Mouse (Mus musculus) duodenum, adult 2 months (tissue): ENCODE results near the gene Vars. TPM values are rescaled to one million over a fixed set of nuclear protein-coding genes. Genes with fewer than 3 reads are reported as not detected.

Experiments
- polyA plus RNA-seq: library from polyadenylated mRNA; depleted of rRNA; stranded (reverse); fragments of >200 nt; gene quantifications from 2 replicates; pipeline ENCODE4 v1.2.3, GENCODE M21; 2012; ENCODE audit warnings: low replicate concordance; rRNA removed

Gene Vars
- polyA plus RNA-seq, result 142 and 150 TPM in 2 replicates

DNA sequence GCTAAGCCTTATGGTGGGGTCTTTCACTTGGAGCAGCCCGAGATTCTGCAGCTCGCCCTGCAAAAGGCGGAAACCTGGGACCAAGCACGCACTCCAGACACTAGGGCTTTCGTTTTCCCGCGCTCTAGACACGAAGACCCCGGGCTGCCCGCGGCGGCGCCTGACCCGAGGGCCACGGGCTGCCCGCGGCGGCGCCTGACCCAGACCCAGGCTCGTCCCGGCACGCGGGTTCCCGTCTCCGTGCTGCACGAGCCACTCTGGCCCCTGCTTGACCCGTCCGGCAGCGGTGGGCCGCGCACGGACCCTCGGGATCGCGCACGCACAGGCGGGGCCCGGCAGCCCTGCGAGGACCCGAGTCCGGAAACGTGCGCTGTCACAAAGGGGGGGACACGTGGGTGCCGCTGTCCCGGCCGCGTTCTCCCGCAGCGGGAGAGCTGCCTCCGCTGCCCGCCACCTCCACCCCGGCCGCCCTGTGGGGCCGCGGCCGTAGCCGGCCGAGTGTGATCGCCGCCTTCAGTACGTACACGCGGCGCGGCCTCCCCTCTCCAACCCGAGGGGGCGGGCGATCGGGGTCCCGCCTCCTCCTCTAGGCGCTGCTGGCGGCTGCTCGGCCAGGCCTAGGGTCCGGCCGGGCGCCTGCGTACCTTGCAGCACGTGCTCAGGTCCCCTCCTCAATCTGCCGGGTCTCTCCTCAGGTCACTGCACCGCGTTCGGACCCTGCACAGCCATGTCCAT lies at the start of gene Vars:
Vars (plus strand) TSS at position 271 of the 735 bp plus-strand sequence.

DNA sequence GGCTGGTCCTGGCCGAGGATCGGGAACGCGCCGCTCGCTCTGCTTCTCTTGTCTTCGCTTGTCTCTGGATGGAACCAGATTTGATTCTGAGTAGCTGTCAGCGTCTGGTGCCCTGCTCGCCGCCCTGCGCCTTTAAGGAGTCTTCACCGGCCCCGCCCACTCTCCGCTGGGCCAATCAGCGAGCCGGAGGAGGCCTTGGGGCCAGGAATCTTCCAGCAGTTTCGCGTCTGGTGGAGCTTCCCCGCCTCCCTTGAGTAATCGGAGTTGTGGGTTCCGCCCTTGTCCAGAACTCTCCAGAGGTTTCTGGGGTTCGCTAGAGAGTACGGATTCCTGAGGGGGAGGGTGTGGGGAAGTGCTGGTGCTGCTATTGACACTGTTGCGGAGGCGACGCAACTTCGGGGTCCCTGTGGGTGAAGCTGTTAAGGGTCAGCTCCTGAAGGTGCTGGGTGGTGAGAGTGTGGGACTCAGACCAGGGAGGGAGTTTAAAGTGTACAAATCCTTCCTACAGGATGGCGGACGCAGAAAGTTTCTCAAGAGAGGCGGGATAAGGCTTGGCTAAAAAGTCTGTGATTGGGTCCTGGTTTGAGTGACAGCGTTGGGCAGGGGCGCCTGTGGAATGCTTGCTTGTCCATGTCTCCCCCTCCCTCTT lies 41.5 kb upstream of the Vars start, which contains the start of gene Hspa1b:
Hspa1b (minus strand) TSS at position 109 of the 649 bp plus-strand sequence.

DNA sequence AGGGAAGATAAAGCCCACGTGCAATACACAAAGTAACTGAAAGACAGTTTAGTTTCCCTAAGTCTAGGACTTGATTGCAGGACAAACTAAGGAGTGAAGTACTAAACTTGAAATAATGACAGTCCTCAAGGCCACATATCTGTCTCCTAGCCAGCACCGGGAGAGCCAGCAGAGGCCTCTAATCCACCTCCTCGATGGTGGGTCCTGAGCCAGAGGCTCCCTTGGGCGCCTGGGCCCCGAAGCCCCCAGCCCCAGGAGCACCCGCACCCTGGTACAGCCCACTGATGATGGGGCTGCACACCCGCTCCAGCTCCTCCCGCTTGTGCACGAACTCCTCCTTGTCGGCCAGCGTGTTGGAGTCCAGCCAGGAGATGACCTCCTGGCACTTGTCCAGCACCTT lies 31.0 kb upstream of the Vars start, which contains the start of gene Gm20481:
Gm20481 (plus strand) TSS at position 91 of the 400 bp plus-strand sequence.

DNA sequence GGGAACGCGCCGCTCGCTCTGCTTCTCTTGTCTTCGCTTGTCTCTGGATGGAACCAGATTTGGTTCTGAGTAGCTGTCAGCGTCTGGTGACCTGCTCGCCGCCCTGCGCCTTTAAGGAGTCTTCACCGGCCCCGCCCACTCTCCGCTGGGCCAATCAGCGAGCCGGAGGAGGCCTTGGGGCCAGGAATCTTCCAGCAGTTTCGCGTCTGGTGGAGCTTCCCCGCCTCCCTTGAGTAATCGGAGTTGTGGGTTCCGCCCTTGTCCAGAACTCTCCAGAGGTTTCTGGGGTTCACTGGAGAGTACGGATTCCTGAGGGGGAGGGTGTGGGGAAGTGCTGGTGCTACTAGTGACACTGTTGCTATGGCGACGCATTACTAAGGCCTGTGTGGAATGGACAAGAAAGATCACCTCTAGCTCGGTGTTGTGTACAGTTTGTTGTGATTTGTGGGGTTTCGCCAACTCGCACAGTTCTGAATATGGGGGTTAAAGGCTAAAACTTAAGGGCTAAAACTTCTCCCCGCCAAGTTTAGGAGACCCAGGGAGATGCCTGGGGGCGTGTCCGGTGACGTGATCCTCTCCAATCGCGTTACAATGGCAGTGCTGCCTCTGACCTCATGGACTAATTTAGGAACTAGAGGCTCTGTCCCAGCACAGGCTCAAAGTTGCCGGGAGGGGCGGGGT lies 28.6 kb upstream of the Vars start, which contains the start of the genes Hspa1a and Hspa1l:
Hspa1a (minus strand) TSS at position 88 of the 681 bp plus-strand sequence.
Hspa1l (plus strand) TSS at position 635 of the 681 bp plus-strand sequence.

DNA sequence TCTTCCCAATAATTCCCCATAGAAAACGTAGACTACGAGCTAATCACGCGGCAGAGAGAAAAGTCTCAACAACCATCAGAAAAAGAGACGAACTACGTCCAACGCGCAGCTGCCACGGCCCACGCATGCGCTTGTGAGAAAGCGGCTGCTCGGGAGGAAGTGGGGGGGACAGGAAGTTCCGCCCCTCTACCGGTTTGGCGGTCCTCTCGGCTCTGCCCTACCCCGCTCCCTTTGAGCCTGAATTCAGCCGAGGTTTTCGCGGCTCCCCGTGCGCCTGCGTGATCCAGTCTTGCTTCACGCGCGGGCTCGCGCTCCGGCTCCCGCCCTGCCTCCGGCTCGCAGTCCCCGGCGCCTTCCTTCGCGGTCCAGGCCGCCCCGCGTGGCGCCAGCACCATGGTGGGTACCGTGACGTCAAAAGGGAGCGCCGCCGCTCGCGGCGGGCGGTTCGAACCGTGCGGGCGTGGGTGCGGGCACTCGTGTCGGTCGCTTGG lies 19.1 kb upstream of the Vars start, which contains the start of gene Lsm2:
Lsm2 (plus strand) TSS at position 173 of the 491 bp plus-strand sequence.

DNA sequence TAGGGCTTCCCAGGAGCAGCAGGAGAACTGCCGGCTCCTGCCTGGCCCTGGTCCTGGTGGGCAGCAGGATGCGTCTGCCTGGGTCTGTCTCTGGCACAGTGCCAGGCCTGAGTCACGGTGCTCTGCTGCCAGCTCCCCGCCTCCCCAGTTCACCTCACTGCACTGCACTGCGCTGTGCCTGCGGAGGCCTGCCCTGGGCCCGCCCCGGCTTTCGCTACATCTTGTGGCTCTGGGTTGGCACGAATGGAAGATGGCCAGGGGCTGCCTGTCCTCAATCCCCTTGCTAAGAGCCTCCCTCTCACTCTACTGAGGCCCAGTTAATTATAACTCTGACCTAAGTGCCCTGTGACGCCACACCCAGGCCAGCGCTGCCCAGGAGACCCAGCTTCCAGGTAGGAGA lies 15.6 kb downstream of the Vars start, which contains the start of gene Vwa7:
Vwa7 (plus strand) TSS at position 204 of the 400 bp plus-strand sequence.

DNA sequence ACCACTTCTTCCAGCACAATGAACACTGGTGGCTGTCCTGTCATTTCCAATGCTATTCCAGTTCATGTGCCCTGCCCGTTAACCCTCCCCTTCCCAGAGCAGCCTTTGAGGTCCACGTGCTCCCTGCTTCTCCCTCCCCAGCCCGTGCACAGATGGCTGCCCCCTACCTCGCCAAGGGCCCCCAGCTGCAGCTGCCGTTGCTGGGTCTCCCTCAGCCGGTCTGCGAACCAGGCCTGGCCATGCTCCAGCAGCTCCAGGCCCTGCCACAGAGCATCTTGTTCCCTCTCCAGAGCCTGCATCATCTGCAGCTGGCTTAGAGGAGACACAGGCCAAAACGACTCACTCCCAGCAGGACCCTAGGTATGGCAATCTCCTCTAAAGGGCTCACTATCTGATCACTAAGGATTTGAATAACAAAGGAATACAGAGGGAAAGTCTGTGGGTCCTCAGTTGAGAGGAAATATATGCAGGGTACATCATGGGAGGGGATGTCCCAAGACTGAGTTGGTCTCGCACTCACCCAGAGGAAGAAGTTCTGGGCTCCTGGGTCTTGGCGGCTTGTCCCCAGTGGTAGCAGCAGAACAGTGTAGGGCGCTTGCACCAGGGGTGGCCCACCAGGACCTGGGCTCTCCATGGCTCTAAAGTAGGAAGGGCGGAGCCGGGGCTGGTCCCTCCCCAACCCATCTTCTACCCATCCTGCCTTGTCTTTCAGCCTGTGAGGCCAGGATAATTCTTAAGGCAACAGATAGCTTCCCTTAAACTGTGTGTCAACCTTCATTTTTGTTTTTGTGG lies 26.7 kb downstream of the Vars start, which contains the start of gene Sapcd1:
Sapcd1 (minus strand) TSS at position 740 of the 792 bp plus-strand sequence.

DNA sequence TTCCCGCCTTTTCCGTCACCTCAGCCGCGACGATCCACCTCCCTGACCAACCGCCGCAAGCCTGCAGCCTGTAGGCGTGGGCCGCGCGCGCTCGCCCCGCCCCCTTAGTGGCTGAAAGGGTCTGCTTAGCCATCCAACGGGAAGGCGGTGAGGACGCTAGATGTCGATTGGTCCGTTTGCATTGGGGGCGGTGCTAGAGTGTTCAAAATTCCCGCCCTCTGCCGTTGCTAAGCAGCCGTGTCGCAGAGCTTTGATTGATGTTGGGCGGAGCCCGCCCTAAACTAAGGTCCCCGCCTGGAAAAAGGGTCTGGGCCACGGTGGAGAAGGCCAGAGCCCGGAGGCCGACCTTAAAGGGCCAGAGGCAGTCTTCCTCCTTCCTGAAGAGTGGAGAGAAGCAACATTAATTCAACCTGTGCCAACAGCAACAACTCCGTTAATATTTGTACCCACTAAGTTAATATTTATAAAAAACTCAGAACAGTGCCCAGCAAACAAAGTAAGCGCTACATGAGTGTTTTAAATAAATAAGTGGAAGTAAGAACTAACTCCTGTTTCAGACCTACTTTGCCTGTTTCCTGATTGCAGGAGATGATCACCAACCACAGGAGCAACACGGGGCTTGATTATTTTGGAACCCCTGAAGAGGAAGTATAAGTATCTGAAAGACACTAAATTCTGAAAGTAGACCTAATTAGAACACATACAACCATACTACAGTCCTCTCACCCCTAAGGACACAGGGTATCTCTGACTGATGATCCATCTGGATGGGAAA lies 46.1 kb downstream of the Vars start, which contains the start of gene Msh5:
Msh5 (minus strand) TSS at position 65 of the 775 bp plus-strand sequence.

DNA sequence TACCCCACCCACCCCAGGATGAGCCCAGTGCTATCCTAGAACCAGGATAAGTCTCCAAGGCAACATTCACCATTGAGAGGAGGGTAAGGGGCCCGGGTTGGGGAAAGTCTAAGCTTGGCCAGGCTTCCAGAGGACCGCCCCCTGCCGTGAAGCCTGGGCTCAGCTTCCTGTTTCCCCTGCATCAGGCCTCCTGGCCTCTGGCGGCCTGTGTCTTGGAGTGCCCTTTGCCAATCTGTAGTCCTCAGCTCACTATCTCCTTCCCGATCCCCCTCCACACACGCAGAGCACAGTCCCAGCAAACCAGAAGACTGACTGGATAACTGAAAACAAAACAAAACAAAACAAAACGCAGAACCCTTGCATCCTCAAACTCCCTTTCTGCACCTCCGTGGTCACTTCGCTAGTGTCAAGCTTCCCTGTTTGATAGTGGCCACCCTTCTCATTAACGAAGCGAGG lies 48.8 kb downstream of the Vars start, which contains the start of gene Clic1:
Clic1 (plus strand) TSS at position 406 of the 456 bp plus-strand sequence.

DNA sequence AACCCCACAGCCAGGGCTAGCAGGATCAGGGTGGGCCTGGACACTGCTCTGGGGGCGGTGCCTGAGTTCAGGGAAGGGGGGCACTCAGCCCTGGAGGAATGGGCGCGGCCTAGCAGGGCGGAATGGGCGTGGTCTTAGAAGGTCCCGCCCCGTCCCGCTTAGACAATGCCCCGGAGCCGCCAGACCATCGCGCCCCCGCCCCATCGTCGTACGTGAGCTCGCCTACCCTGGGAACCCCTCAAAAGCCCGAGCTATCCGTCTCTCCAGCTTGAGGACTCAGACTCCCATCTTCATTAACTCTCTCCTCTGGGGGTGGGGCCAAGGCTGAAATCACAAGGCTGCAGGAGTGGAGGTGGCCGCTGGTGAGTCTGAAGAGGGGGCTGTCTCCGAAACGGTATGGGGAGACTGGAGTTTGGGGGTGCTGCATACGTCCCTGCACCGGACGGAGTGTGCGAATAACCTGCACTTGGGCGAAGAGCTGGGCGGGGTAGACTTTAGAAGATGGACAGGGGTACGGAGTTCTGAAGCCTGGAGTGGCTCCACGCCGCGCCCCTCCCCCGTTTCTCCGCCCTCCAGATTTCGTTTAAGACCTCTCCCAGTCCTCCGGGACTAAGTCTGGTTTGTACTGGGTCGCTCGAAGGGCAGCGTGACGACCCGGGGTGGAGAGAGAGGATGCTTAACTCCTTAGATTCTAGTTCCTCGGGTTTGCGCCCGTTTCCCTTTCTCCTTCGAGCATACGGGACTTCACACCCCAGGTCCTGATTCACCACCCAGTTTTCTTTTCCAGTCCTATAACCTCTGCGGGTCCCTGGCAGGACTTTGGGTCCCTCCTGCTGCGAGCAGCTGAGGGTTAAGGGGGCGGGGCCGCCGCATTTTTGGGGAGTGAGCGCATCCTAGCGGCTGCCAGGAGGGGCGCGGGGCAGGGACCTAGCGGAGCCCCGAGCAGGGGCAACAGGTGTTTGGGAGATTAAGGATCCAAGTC lies 58.4 kb downstream of the Vars start, which contains the start of gene Ddah2:
Ddah2 (plus strand) TSS at position 125 of the 982 bp plus-strand sequence.

DNA sequence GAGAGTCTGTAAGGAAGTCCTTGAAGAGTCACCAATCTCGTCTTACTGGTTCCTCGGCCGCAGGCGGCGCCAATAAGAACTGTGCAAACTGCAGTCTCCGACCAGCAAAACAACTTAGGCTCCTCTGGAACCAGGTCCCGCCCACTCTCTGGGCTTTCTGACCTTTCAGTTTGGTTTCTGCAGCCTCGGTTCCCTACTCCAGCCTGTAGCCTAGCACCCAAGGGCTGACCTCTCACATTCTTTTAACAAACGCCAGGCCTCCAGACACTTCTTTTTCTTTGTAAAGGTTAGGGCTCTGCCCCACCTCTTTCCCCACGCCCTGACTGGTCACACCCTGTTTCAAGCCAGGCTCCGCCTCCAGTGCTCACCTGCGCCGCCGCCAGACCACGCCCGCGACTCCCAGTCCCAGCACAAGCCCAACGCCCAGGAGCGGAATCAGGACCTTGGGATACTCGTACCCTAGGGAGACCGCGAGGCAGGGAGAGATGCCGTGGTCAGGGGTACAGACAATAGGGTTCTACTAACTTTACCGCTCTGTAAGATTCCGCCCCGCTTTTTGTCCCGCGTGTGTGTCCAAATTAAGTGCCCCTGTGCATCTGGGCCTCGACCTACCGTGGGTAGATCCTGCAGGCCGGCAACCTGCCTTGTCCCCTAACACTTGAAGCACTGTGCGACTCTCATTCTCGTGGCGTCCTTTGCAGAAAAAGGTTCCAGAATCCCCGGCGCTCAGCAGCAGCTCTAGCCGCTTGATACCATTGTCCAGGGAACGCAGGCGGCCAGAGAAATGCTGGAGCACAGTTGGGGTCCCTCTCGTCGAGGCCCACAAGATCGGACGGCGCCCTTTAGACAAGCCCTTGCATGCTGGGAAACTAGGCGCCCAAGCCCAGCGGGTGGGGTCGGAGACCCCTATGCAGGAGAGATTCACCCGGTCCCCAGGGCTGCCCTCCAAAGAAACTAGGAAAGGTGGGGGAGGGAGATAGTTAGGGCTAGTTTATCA lies 64.5 kb downstream of the Vars start, which contains the start of gene Ly6g6c:
Ly6g6c (plus strand) TSS at position 438 of the 997 bp plus-strand sequence.

Other genes with a start within 250 kb of the Vars start
- 4.3 and 8.4 TPM in 2 replicates for gene Cyp21a1, start 196.4 kb upstream of the Vars start, polyA plus RNA-seq
- gene Stk19, start 164.0 kb upstream of the Vars start, polyA plus RNA-seq, result 55.2 and 59.8 TPM in 2 replicates
- gene Dxo, start 164.0 kb upstream of the Vars start, polyA plus RNA-seq, result 63.9 and 83.5 TPM in 2 replicates
- gene Skiv2l, start 150.8 kb upstream of the Vars start, polyA plus RNA-seq, result 66.9 and 74.8 TPM in 2 replicates
- gene Nelfe, start 150.6 kb upstream of the Vars start, polyA plus RNA-seq, result 14.9 and 36.1 TPM in 2 replicates
- gene Cfb, start 138.5 kb upstream of the Vars start, polyA plus RNA-seq, result 16.5 and 49.9 TPM in 2 replicates
- 6.2 and 6.7 TPM in 2 replicates for gene Zbtb12, start 121.5 kb upstream of the Vars start, polyA plus RNA-seq
- gene Gm20547, start 118.9 kb upstream of the Vars start, polyA plus RNA-seq, result not detected in 2 replicates
- gene C2, start 102.7 kb upstream of the Vars start, polyA plus RNA-seq, result 5.1 and 6.8 TPM in 2 replicates
- 206 and 215 TPM in 2 replicates for gene Ehmt2, start 102.5 kb upstream of the Vars start, polyA plus RNA-seq
- gene Slc44a4, start 86.5 kb upstream of the Vars start, polyA plus RNA-seq, result 74.7 and 81.1 TPM in 2 replicates
- gene Neu1, start 69.7 kb upstream of the Vars start, polyA plus RNA-seq, result 40.9 and 52.9 TPM in 2 replicates
- 5.4 and 9.5 TPM in 2 replicates for gene Hspa1b, start 41.7 kb upstream of the Vars start, polyA plus RNA-seq
- gene Gm20481, start 31.1 kb upstream of the Vars start, polyA plus RNA-seq, result not detected in 2 replicates
- 4.9 and 6.7 TPM in 2 replicates for gene Hspa1a, start 28.8 kb upstream of the Vars start, polyA plus RNA-seq
- gene Hspa1l, start 28.3 kb upstream of the Vars start, polyA plus RNA-seq, result 0.15 and 0.22 TPM in 2 replicates
- 88.2 and 110 TPM in 2 replicates for gene Lsm2, start 19.1 kb upstream of the Vars start, polyA plus RNA-seq
- gene Vwa7, start 15.6 kb downstream of the Vars start, polyA plus RNA-seq, result 1.6 and 2.0 TPM in 2 replicates
- 0.41 and 0.69 TPM in 2 replicates for gene Sapcd1, start 27.0 kb downstream of the Vars start, polyA plus RNA-seq
- 2.0 and 5.6 TPM in 2 replicates for gene Msh5, start 45.8 kb downstream of the Vars start, polyA plus RNA-seq
- 133 and 202 TPM in 2 replicates for gene Clic1, start 49.0 kb downstream of the Vars start, polyA plus RNA-seq
- 13.4 and 17.5 TPM in 2 replicates for gene Ddah2, start 58.0 kb downstream of the Vars start, polyA plus RNA-seq
- 0.85 and 7.5 TPM in 2 replicates for gene Ly6g6c, start 64.4 kb downstream of the Vars start, polyA plus RNA-seq
- 0.18 and 0.55 TPM in 2 replicates for gene Mpig6b, start 65.2 kb downstream of the Vars start, polyA plus RNA-seq
- gene Ly6g6e, start 75.9 kb downstream of the Vars start, polyA plus RNA-seq, result 0.15 and 29.8 TPM in 2 replicates
- 5.8 and 13.6 TPM in 2 replicates for gene Ly6g6d, start 77.1 kb downstream of the Vars start, polyA plus RNA-seq
- gene Ly6g6f, start 84.6 kb downstream of the Vars start, polyA plus RNA-seq, result 3.3 and 4.6 TPM in 2 replicates
- gene Abhd16a, start 88.3 kb downstream of the Vars start, polyA plus RNA-seq, result 135 and 240 TPM in 2 replicates
- not detected in 2 replicates for gene Ly6g5c, start 107.3 kb downstream of the Vars start, polyA plus RNA-seq
- 1.7 TPM in 2 replicates for gene Ly6g5b, start 114.4 kb downstream of the Vars start, polyA plus RNA-seq
- gene Gpank1, start 120.5 kb downstream of the Vars start, polyA plus RNA-seq, result 15.1 and 26.1 TPM in 2 replicates
- gene Csnk2b, start 121.1 kb downstream of the Vars start, polyA plus RNA-seq, result 334 and 557 TPM in 2 replicates
- gene D17H6S53E, start 125.4 kb downstream of the Vars start, polyA plus RNA-seq, result 21.5 and 30.6 TPM in 2 replicates
- 0.25 TPM in 2 replicates for gene Apom, start 131.1 kb downstream of the Vars start, polyA plus RNA-seq
- gene Bag6, start 134.2 kb downstream of the Vars start, polyA plus RNA-seq, result 179 and 180 TPM in 2 replicates
- gene Prrc2a, start 163.9 kb downstream of the Vars start, polyA plus RNA-seq, result 388 and 529 TPM in 2 replicates
- gene Aif1, start 175.1 kb downstream of the Vars start, polyA plus RNA-seq, result 0.76 TPM in 1 of 2 replicates, not detected in the other
- 6.5 and 24.6 TPM in 2 replicates for gene Lst1, start 187.5 kb downstream of the Vars start, polyA plus RNA-seq
- gene Ltb, start 193.5 kb downstream of the Vars start, polyA plus RNA-seq, result 6.3 and 41.5 TPM in 2 replicates
- 1.5 and 1.8 TPM in 2 replicates for gene Tnf, start 201.0 kb downstream of the Vars start, polyA plus RNA-seq
- 0.70 and 1.1 TPM in 2 replicates for gene Lta, start 204.4 kb downstream of the Vars start, polyA plus RNA-seq
- gene Gm16181, start 219.8 kb downstream of the Vars start, polyA plus RNA-seq, result not detected in 2 replicates
- 2.2 and 3.7 TPM in 2 replicates for gene Atp6v1g2, start 232.7 kb downstream of the Vars start, polyA plus RNA-seq
- gene Nfkbil1, start 234.8 kb downstream of the Vars start, polyA plus RNA-seq, result 27.0 and 39.7 TPM in 2 replicates
- 147 and 156 TPM in 2 replicates for gene Ddx39b, start 240.8 kb downstream of the Vars start, polyA plus RNA-seq